Mouse (Mus musculus) lung, postnatal 25 days (tissue): ENCODE measurements around the gene Tapbp.

Source experiments
- DNase-seq: peaks from one replicate; pipeline ENCODE4 v3.0.0; 2022; ENCODE audit warnings: low spot score

Gene Tapbp

GRCm38 (mm10) chr17:33920282-33921097 is 4.8 kb downstream of the Tapbp start:
- DNase-seq: peak; percentile 89

GRCm38 (mm10) chr17:33921361-33921760 is 5.7 kb downstream of the Tapbp start:
- DNase-seq: no peak

- DNase-seq: no peak
These were observed 9.0 kb downstream of the Tapbp start for GRCm38 (mm10) chr17:33924577-33925283.

GRCm38 (mm10) chr17:33925406-33926116 is 9.9 kb downstream of the Tapbp start:
- DNase-seq: no peak

- DNase-seq: no peak
These were observed 10.7 kb downstream of the Tapbp start for GRCm38 (mm10) chr17:33926207-33926932.

- no peak for DNase-seq
These were observed 12.7 kb downstream of the Tapbp start for GRCm38 (mm10) chr17:33928251-33928947.

- peak; percentile 89 for DNase-seq
These were observed 13.9 kb downstream of the Tapbp start, which contains the start of gene Rgl2 for GRCm38 (mm10) chr17:33929371-33930279. TSS of gene Rgl2 (plus strand) at chr17:33929543.

- peak; percentile 76 for DNase-seq
These were observed 14.8 kb downstream of the Tapbp start for GRCm38 (mm10) chr17:33930280-33931158.

GRCm38 (mm10) chr17:33931159-33931866 is 15.6 kb downstream of the Tapbp start:
- DNase-seq: no peak

GRCm38 (mm10) chr17:33931947-33932346 is 16.2 kb downstream of the Tapbp start:
- DNase-seq: no peak

GRCm38 (mm10) chr17:33932448-33932847 is 16.7 kb downstream of the Tapbp start:
- DNase-seq: no peak

GRCm38 (mm10) chr17:33932970-33933369 is 17.3 kb downstream of the Tapbp start:
- no peak for DNase-seq

- no peak for DNase-seq
These were observed 19.8 kb downstream of the Tapbp start for GRCm38 (mm10) chr17:33935422-33936055.

GRCm38 (mm10) chr17:33936993-33937392 is 21.3 kb downstream of the Tapbp start:
- DNase-seq: no peak

- no peak for DNase-seq
These were observed 23.1 kb downstream of the Tapbp start for GRCm38 (mm10) chr17:33938783-33939182.

GRCm38 (mm10) chr17:33940206-33940805 is 24.6 kb downstream of the Tapbp start, which contains the start of the genes Pfdn6 and Wdr46:
TSS of gene Pfdn6 (minus strand) at chr17:33940343.
TSS of gene Wdr46 (plus strand) at chr17:33940660.
- DNase-seq: peak; percentile 89

GRCm38 (mm10) chr17:33940981-33941380 is 25.3 kb downstream of the Tapbp start:
- DNase-seq: no peak
